Mouse (Mus musculus): ENCODE results near the gene Actb.

Gene Actb

GRCm38 (mm10) chr5:142921074-142921459, 14.5 kb upstream of the Actb start:
- no peak for DNase-seq

- no peak for DNase-seq
These were observed 13.9 kb upstream of the Actb start for GRCm38 (mm10) chr5:142920311-142921073.

- no peak for DNase-seq
These were observed 10.8 kb upstream of the Actb start for GRCm38 (mm10) chr5:142917402-142917801.

- DNase-seq = peak in 1 of 2 experiments; percentile 39
These were observed 10.0 kb upstream of the Actb start for GRCm38 (mm10) chr5:142916593-142916992.

- DNase-seq = no peak
These were observed 8.7 kb upstream of the Actb start for GRCm38 (mm10) chr5:142915231-142915630.

- DNase-seq = no peak
These were observed 6.2 kb upstream of the Actb start for GRCm38 (mm10) chr5:142912739-142913138.

- no peak for DNase-seq
These were observed 5.8 kb upstream of the Actb start for GRCm38 (mm10) chr5:142912320-142912719.

GRCm38 (mm10) chr5:142911629-142912028, 5.1 kb upstream of the Actb start:
- DNase-seq = no peak

- DNase-seq = no peak
These were observed 3.2 kb upstream of the Actb start for GRCm38 (mm10) chr5:142909576-142910278.

- no peak for DNase-seq
These were observed 2.5 kb upstream of the Actb start for GRCm38 (mm10) chr5:142908941-142909575.

GRCm38 (mm10) chr5:142907803-142908559, 1.4 kb upstream of the Actb start:
- DNase-seq = peak; percentile 70 to 80

GRCm38 (mm10) chr5:142907048-142907802, 671 bp upstream of the Actb start:
- peak; percentile 77 to 80 for DNase-seq

GRCm38 (mm10) chr5:142905725-142906531, 626 bp downstream of the Actb start:
- peak; percentile 99 for DNase-seq

- no peak for DNase-seq
These were observed 1.4 kb downstream of the Actb start for GRCm38 (mm10) chr5:142905038-142905695.

GRCm38 (mm10) chr5:142904208-142905037, 2.1 kb downstream of the Actb start:
- DNase-seq = peak in 1 of 2 experiments; percentile 30

- DNase-seq = peak in 1 of 2 experiments; percentile 32
These were observed 2.9 kb downstream of the Actb start for GRCm38 (mm10) chr5:142903470-142904207.

- DNase-seq = no peak
These were observed 3.8 kb downstream of the Actb start for GRCm38 (mm10) chr5:142902506-142903314.
